Mouse (Mus musculus): ENCODE results near the gene Eif4e1b.

The Eif4e1b gene

DNA sequence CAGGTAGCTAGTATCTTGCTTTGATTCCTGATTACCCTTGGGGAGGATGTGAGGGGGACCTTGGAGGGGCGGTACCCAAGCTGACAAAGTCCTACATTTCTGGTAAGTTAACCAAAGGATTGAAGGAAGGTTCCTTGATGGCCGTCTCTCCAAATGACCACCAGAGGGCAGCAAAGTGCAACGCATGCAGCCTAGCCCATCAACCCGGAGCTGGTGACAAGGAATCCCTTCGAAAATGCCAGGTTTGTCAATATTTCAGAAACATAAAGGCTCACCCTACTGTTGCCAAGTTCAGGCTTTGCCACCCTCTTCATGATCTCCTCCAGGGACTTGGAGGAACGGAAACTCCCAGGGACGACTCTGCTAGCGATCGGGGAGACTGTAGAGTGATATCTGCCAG lies 15.9 kb downstream of the Eif4e1b start:
- DNase-seq (ENCODE audit: low read depth, low spot score): peak; percentile 88

DNA sequence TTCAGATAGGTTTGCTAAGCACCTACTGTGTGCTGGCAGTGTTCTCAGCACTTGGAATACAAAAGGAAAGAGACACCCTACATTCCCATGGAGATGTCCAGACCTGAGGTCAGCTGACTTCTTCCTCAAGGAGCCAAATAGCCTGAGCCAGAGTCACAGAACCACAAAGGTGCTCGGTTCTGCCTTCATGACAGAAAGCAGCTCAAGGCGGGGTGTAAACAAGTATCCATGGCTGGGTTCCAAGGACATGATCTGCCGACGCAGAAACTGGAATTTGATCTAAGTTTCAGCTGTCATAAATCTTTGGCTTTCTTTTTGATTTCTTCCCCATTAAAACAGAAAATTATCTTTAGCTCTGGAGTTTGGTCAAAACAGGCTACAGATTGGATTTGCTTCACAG lies 16.4 kb downstream of the Eif4e1b start:
- no peak for DNase-seq (ENCODE audit: low read depth, low spot score)

DNA sequence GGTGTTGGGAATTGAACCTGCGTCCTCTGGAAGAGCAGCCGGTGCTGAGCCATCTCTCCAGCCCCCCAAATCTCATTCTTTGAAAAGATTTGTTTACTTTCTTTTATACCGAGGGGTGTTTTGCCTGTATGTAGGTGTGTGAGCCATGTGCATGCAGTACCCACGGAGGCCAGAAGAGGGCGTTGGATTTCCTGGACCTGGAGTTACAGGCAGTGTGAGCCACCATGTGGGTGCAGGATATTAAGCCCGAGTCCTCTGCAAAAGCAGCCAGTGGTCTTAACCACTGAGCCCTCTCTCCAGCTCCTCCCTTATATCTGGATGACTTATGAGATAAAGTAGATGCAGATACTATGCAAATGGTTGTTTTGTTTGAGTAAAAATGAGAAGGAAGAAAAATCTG lies 19.2 kb downstream of the Eif4e1b start:
- DNase-seq (ENCODE audit: low read depth, low spot score): no peak

DNA sequence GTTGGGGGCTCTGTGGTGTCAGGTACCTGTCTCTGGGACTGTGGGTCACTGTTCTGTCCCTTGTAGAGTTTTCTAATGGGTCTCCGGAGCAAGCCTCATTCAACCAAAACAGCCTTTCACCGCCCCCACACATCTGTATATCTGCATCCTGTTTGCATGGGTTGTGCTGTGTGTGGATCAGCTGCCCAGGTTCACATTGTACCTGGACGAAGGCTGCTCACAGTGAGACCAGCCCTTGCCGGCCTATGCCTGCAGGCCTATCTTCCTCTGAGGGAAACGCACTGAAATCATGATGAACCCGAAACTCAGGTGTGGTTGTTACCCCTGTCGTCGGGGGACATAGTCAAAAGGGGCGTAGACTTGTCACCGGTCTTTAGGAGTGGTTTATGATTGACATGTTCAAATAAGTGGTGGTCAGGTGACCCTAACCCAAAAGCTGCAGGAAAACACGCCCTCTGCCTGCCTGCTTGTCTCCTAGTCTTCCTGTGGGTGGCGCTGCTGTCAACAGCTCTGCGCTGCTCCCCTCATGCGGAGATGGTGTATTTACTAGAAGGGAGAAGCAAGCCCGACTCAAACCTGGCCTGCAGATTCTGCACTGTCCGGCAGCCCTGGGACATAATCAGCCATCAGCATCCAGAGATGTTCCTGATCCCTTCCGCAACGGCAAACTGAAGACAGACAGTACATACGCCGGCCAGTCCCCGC lies 21.5 kb downstream of the Eif4e1b start:
- DNase-seq (ENCODE audit: low read depth, low spot score): peak; percentile 49

DNA sequence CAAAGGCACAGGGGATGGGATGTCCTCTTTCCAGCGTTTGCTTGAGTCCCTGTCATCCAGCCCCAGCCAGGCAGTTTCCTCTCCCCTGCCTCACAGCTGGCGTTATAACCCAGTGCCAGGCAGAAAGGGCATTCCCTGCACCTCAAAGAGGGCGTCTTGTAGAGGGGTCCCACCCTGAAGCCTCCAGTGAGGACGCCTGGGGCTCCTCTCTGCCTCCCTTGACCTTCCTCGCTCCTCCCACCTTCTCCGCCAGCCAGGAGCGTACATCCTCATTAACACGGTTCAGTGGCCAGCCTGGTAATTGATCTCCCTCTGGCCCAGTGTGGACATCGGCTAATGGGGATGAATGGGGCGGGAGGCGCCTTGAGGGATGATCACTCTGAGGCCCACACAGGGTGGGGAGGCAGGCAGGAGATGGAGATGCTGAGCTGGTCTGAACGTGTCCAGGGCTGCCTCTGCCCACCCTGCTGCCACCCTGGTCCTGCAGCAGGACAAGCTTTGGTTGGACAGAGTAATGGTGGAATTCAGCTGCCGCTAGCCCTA lies 22.7 kb downstream of the Eif4e1b start:
- peak; percentile 54 for DNase-seq (ENCODE audit: low read depth, low spot score)

DNA sequence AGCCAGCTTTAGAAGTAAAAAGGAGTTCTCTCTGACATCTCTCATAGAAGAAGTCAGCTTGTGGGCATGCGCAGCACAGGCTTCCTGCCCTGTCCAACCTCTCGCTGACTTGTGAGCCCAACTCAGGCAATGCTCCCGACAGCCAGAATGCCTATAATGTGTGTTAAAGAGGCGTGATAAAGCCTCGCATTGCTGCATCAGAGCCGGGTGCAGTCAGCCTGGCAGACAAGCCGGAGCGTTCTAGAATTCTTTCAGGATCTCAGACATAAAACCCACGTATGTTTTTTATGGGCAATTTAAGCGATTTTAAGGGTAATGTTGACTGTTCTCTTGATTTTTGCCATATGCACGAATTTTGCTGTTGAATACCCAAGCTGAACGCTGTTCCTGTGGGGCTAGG lies 24.3 kb downstream of the Eif4e1b start:
- no peak for DNase-seq (ENCODE audit: low read depth, low spot score)

DNA sequence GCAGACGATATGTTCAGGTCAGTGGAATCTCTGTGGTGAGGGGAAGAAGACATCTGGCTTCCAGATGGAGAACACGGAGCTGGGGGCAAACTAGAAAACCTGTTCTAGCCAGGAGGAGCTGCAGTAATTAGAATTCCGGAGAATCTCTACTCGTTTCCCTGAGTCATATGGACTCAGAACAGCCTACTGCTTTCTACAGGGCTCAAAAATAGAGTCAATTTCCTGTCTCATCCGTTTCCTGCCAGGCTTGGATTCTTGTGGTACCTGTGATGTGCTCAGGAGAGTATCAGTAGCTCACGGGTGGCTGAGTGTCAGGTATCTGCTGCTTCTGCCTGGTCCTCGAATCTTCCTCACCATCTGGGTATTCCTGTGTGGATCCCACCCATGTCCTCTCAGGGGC lies 27.7 kb downstream of the Eif4e1b start:
- DNase-seq (ENCODE audit: low read depth, low spot score): peak; percentile 56

DNA sequence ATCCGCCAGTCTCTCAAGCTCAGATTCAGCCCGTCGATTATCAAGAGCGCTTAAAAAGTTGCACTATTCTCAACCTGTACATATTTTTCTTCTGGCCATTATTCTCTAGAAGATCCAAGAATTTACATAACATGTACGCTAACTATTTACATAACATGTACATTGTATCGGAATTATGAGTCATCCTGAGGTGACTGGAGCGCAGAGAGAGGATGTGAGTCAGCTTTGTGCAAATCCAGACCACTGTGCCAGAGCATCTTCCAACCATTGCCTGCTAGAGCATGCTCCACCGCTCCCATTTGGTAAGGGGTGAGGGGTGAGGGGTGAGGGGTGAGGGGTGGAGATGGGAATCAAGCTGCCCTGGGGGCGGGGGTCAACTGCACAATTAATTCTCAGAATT lies 29.6 kb downstream of the Eif4e1b start:
- DNase-seq (ENCODE audit: low read depth, low spot score): no peak

DNA sequence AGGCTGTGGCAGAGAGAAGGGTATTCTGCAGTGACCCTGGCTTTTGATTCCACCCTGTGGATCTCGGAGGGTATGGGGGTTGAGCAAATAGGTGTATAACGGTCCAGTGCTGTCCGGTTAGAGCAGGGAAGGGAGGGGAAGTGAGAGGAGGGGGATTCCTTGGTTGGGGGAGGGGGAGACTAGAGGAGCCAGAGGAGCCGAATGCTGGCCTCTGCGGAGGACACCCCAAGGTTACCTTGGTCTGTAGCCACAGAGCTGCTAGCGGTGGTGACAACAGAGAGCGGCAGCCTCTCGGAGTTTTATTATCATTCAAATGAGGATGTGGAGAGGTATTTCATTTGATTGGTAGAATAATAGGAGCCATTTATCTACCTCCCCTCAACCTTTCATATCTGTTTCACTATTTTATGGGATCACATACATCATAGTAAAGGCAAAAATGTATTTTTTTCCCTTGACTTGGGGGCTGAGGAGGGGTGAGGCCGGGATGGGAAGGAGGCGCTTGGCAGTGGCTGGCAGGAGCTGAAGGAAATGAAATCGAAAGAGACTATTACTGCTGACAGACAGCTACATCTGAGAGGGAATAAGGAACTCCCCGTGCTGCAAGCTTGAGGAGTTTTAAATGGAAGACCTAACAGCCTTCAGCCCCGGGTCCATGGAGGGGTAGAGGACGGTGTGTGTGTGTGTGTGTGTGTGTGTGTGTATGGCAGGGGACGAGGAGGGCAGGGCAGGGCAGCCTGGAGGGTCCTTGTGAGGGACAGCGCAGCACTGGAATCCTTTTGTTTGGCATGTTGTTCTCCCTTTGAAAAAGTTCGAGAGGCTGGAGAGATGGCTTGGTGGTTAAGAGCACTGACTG lies 34.8 kb downstream of the Eif4e1b start:
- DNase-seq (ENCODE audit: low read depth, low spot score): no peak

DNA sequence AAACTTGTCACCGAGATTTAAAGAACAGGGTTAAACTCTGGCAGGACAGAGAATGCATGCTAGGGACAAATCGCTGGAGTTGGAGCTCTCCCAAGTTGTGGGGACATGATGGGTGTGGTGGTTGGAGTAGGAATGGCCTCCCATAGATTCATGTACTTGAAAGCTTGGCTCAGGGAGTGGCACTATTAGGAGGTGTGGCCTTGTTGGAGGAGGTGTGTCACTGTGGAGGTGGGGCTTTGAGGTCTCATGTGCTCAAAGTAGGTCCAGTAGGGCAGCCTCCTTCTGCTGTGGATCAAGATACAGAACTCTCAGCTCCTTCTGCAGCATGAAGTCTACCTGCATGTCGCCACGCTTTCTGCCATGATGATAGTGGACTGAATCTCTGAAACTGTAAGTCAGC lies 37.3 kb downstream of the Eif4e1b start:
- no peak for DNase-seq (ENCODE audit: low read depth, low spot score)

DNA sequence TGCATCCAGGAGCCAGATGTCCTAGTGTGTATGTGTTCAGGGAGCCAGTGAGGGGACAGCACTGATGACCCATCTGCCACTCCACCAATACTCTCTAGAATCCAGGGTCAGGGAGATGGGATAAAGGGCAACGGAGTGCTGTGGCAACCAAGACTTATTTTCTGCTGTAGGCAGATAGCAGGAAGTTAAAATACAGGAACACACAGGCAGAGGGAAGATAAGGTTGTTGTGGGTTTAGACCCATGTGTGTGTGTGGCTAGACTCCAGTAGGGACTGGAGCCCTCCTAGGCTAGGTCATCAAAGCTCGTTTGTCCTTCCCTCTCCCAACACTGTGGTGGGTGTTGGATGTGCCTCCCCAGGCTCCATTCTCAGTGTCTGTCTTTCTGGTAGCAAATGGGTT lies 38.1 kb downstream of the Eif4e1b start:
- no peak for DNase-seq (ENCODE audit: low read depth, low spot score)

DNA sequence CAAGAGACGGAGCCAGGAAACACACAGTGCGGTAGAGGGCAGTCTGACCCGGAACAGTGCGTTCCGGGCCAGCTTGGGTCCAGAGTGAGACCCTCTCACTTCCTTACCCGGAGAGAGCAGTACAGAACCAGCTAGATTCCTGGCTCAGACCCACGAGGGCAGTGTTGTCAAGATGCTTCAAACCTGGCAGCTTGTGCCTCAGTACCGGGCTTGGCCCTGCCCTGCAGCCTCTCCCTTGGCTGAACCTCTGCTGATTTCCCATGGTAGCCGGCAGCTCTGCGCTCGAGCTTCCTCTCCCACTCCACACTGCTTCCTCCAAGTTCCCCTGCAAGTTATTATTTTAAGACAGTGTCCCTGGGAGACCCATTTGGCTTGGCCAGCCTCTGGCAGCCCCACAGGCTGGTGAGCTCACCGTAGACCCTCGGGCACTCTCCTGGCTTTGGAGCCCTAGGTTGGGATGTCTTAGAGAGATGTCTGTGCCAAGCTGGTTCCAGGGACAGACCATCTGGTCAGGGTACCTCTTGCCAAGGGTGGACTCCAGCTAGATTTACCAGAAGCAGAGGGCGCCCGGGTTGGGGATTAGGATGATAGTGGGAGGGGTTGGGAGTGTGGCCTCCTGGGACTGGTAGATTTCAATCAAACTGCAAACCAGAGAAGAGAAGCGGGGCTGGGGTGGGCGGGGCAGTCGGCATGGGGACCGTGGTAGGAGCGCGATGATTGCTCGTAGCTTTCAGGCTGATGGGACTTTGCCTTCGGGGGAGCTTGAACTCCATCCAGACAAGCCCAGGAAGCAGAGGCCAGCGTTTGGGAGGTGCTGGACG lies 40.5 kb downstream of the Eif4e1b start:
- no peak for DNase-seq (ENCODE audit: low read depth, low spot score)

DNA sequence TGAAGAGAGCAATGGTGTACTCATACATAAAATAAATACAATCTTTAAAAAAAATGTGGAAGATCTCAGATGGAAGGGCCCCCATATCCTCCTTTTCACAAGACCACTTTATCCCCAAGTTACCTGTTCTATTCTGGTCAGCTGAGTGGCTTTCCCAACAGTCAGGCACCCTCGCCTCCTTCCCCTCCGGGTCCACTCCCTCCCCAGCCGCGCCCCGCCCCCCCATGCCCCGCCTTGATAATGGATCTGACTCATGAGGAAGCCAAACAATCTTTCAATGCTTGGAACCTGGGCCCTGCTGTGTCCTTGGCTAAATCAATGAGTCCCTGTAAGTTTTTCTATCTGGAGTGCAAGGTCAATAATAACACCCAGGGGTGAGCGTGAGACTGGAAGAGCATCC lies 44.2 kb downstream of the Eif4e1b start:
- no peak for DNase-seq (ENCODE audit: low read depth, low spot score)

DNA sequence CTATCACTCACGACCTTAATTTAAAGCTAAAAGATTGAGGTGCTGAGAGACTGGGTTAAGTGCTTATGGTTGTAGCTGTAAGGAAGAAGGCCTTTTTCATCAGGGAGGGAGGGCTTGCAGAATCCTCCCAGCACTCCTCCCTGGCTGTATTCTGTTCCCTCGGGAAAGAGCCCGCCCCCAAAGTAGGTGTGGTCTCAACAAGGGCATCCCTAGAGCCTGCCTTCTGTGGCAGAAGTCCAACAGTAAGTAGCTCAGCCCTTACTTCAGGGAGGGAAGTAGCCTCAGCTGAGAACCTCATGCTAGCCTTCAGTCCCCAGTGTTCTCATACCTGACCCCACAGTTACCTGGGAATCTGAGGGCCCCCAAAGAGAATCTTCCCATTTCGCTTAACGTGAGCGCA lies 44.7 kb downstream of the Eif4e1b start:
- DNase-seq (ENCODE audit: low read depth, low spot score): no peak

DNA sequence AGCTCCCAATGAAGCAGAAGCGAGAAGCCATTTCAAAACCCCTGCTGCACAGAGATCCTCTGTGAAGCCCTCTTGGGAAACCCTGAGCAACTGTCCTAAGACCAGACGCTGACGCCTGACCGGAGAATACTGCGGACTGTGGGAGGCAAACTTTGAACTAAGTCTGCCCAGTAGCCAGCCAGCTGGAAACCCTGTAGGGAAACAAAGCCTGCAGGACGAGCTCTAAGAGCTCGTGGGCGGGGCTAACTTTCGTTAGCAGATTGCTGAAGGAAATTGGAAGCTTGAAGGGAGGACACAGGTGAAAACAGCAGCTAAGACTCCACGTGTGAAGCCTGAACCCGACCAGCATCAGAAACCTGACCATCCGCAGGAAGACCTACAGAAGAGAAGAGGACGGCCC lies 45.7 kb downstream of the Eif4e1b start:
- no peak for DNase-seq (ENCODE audit: low read depth, low spot score)

DNA sequence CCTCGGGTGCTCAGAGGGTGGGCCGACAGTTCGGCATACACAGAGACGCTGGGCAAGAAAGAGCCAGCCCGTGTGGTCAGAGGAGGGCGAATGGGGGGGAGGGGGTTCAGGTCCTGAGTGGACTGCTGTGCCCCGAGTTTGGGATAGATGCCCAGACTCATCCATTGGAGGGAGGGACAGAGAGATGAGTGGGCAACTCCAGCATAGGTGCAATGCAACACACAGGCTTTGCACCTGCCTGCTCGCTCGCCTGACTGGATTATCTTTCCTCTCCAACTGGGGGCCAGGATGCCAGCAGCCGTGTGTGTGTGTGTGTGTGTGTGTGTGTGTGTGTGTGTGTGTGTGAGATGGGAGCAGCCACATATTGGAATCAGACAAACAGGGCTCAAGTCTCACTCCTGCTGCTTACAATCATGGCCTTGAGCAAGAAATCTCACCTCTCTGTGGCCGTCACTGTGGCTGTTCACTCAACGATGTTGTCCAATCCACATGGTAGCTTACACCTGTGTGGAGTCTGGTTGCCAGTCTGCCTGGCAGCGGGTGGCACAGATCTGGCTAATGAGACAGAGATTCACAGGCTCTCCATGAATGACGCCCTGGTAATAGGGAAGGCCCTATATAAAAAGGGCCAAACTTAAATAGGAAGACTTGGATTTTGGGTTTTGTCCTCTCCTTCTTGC lies 52.7 kb downstream of the Eif4e1b start:
- no peak for DNase-seq (ENCODE audit: low read depth, low spot score)

DNA sequence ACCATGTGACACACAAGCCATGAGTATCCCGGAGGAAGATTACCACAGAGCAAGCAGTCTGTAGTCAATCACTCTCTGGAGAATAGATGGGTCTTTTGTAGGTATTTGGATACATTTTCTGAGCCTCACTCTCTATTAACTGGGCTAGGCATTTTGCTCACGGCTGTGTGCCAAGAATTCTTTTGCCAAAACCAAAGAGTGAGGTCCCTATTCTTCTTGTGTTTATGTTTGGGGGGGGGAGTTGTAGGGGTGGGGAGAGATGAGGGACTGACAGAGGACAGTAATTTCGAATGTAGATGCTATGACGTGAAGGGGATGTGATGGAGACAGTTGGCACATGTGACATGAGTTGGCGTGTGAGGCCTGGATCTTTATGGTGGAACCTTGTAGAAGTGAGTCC lies 53.3 kb downstream of the Eif4e1b start:
- no peak for DNase-seq (ENCODE audit: low read depth, low spot score)

DNA sequence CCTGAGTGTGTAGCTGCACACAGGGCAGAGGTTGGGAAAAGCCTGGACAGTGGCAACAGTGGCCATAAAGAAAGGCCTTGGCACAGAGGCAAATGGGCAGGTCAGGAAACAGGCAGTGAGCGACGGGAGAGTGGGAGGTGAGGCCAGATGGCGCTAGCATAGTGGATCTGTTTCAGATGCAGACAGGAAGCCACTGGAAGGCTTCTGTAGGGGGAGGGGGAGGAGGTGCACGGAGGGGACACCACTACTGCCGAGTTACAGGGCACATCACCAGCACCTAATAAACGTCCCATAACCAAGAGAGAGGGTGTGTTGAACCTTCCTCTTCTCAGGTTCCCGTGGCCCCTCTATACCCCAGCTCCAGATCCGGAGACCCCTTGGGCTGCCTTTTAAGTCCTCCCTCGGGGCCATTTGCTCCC lies 53.7 kb downstream of the Eif4e1b start:
- DNase-seq (ENCODE audit: low read depth, low spot score): peak; percentile 48
